Mouse (Mus musculus) CH12.LX (cell line): ENCODE measurements around the gene Krt82. TPM values are rescaled to one million over a fixed set of nuclear protein-coding genes. Genes with fewer than 3 reads are reported as not detected.

Experiments used
- DNase-seq: peaks from one replicate; pipeline ENCODE4 v3.0.0-alpha.2; 2013; ENCODE audit errors: extremely low read depth
- H3K27ac ChIP-seq: 2 replicates; pipeline ENCODE4 v1.5.1; 2012; ENCODE audit warnings: low read depth, mild to moderate bottlenecking, control low read depth, moderate library complexity; ENCODE audit not compliant: insufficient read depth
- H3K27me3 ChIP-seq: replicated peaks from 2 replicates; pipeline ENCODE3; 2012; ENCODE audit warnings: inconsistent platforms
- H3K36me3 ChIP-seq, 2 experiments: replicated peaks in 1 of 2; 2 replicates each; pipeline versions ENCODE3 to v1.6.1; 2012; ENCODE audit warnings: inconsistent platforms in 1 of 2, low read length in 1 of 2, mild to moderate bottlenecking in 1 of 2, mixed read lengths in 1 of 2, moderate library complexity in 1 of 2; ENCODE audit not compliant: control insufficient read depth in 1 of 2, insufficient read depth in 1 of 2
- H3K4me1 ChIP-seq, 2 experiments: 2 replicates each; pipeline ENCODE4 v1.6.1; 2012; ENCODE audit warnings: inconsistent platforms in 1 of 2, moderate library complexity in 1 of 2; ENCODE audit not compliant: insufficient read depth in 2 of 2, control insufficient read depth in 1 of 2
- H3K4me2 ChIP-seq: 2 replicates; pipeline ENCODE4 v1.6.1; 2012; ENCODE audit warnings: low read depth, mild to moderate bottlenecking, control low read depth; ENCODE audit not compliant: poor library complexity, insufficient read depth, severe bottlenecking
- H3K4me3 ChIP-seq, 3 experiments: fragments of 150-350 bp in 1 of 3; sonication (generic) in 1 of 3; replicated peaks in 1 of 3; 2 replicates each; pipeline versions ENCODE3 to v1.5.1; 2011 to 2012; ENCODE audit warnings: low read depth in 2 of 3, low read length in 2 of 3, mild to moderate bottlenecking in 2 of 3, moderate library complexity in 2 of 3, control low read depth in 1 of 3, improper control_type of control experiment in 1 of 3, inconsistent platforms in 1 of 3, mixed read lengths in 1 of 3; ENCODE audit not compliant: poor library complexity in 1 of 3
- H3K79me2 ChIP-seq: replicated peaks from 2 replicates; pipeline ENCODE4 v1.6.1; 2012; ENCODE audit warnings: mild to moderate bottlenecking, moderate library complexity; ENCODE audit not compliant: control insufficient read depth, poor library complexity, insufficient read depth, severe bottlenecking; ENCODE audit errors: extremely low read depth
- H3K9ac ChIP-seq: 2 replicates; pipeline ENCODE4 v1.6.1; 2012; ENCODE audit warnings: low read depth, mild to moderate bottlenecking, control low read depth, moderate library complexity; ENCODE audit not compliant: insufficient read depth
- H3K9me3 ChIP-seq: replicated peaks from 2 replicates; pipeline ENCODE3; 2012; ENCODE audit warnings: low read length, inconsistent platforms, mixed read lengths
- CHD1 ChIP-seq: IDR thresholded peaks from 2 replicates; pipeline ENCODE4 v1.6.1; 2012; ENCODE audit warnings: low read depth, low read length, improper control_type of control experiment, inconsistent platforms
- CHD2 ChIP-seq: IDR thresholded peaks from 2 replicates; pipeline ENCODE4 v1.6.1; 2011; ENCODE audit warnings: low read length, improper control_type of control experiment
- CTCF ChIP-seq, 2 experiments: IDR thresholded peaks in 1 of 2; conservative IDR thresholded peaks in 1 of 2; 2 replicates each; pipeline ENCODE4 v1.5.1; 2011 to 2012; ENCODE audit warnings: low read depth in 2 of 2, low read length in 2 of 2, improper control_type of control experiment in 1 of 2, inconsistent platforms in 1 of 2, mild to moderate bottlenecking in 1 of 2, moderate library complexity in 1 of 2
- JUN ChIP-seq: IDR thresholded peaks from 2 replicates; pipeline ENCODE4 v1.6.1; 2011; ENCODE audit warnings: low read depth, mild to moderate bottlenecking, low read length, improper control_type of control experiment, moderate library complexity; ENCODE audit not compliant: insufficient read depth
- JUND ChIP-seq: conservative IDR thresholded peaks from 2 replicates; pipeline ENCODE4 v1.6.1; 2011; ENCODE audit warnings: low read depth, low read length, improper control_type of control experiment
- KAT2A ChIP-seq: IDR thresholded peaks from 2 replicates; pipeline ENCODE4 v1.6.1; 2012; ENCODE audit warnings: low read length, improper control_type of control experiment, inconsistent platforms; ENCODE audit not compliant: insufficient replicate concordance
- MAFK ChIP-seq: IDR thresholded peaks from 2 replicates; pipeline ENCODE4 v1.6.1; 2011; ENCODE audit warnings: low read length, improper control_type of control experiment; ENCODE audit not compliant: insufficient replicate concordance
- MAX ChIP-seq: IDR thresholded peaks from 2 replicates; pipeline ENCODE4 v1.6.1; 2011; ENCODE audit warnings: low read length, improper control_type of control experiment
- MAZ ChIP-seq: IDR thresholded peaks from 2 replicates; pipeline ENCODE4 v1.6.1; 2012; ENCODE audit warnings: low read depth, mild to moderate bottlenecking, inconsistent platforms, low read length, improper control_type of control experiment, moderate library complexity
- MEF2A ChIP-seq: IDR thresholded peaks from 2 replicates; pipeline ENCODE4 v1.6.1; 2014; ENCODE audit warnings: low read depth, mild to moderate bottlenecking, inconsistent platforms, low read length, improper control_type of control experiment, borderline replicate concordance
- MYC ChIP-seq: IDR thresholded peaks from 2 replicates; pipeline ENCODE4 v1.6.1; 2011; ENCODE audit warnings: low read depth, mild to moderate bottlenecking, improper control_type of control experiment, low read length
- NELFE ChIP-seq: IDR thresholded peaks from 2 replicates; pipeline ENCODE4 v1.6.1; 2011; ENCODE audit warnings: low read depth, low read length, improper control_type of control experiment
- PAX5 ChIP-seq: IDR thresholded peaks from 2 replicates; pipeline ENCODE4 v1.6.1; 2012; ENCODE audit warnings: low read length, inconsistent platforms, mixed read lengths
- POLR2AphosphoS2 ChIP-seq: IDR thresholded peaks from 2 replicates; pipeline ENCODE4 v1.6.1; 2011; ENCODE audit warnings: low read depth, low read length, improper control_type of control experiment
- RAD21 ChIP-seq: IDR thresholded peaks from 2 replicates; pipeline ENCODE4 v1.6.1; 2011; ENCODE audit warnings: low read depth, mild to moderate bottlenecking, low read length, improper control_type of control experiment, moderate library complexity
- RCOR1 ChIP-seq: conservative IDR thresholded peaks from 2 replicates; pipeline ENCODE4 v1.6.1; 2012; ENCODE audit warnings: low read depth, mild to moderate bottlenecking, inconsistent platforms, low read length, improper control_type of control experiment
- SIN3A ChIP-seq: IDR thresholded peaks from 2 replicates; pipeline ENCODE4 v1.6.1; 2012; ENCODE audit warnings: low read length, improper control_type of control experiment, inconsistent platforms
- SMC3 ChIP-seq: IDR thresholded peaks from 2 replicates; pipeline ENCODE4 v1.6.1; 2011; ENCODE audit warnings: low read depth, low read length, improper control_type of control experiment
- TBP ChIP-seq: conservative IDR thresholded peaks from 2 replicates; pipeline ENCODE4 v1.6.1; 2011; ENCODE audit warnings: low read depth, low read length, improper control_type of control experiment
- UBTF ChIP-seq: IDR thresholded peaks from 2 replicates; pipeline ENCODE4 v1.6.1; 2012; ENCODE audit warnings: low read depth, mild to moderate bottlenecking, inconsistent platforms, low read length, improper control_type of control experiment, moderate library complexity
- USF1 ChIP-seq: IDR thresholded peaks from 2 replicates; pipeline ENCODE4 v1.6.1; 2014; ENCODE audit warnings: low read depth, mild to moderate bottlenecking, inconsistent platforms, low read length, improper control_type of control experiment
- ZNF384 ChIP-seq: IDR thresholded peaks from 2 replicates; pipeline ENCODE4 v1.6.1; 2012; ENCODE audit warnings: low read depth, low read length, improper control_type of control experiment, inconsistent platforms
- dilution Hi-C: fragments of 300-500 bp; cut with MboI; formaldehyde crosslinking; loops from 2 replicates; pipeline ENCODE4 v1.14.3; 2020; ENCODE audit warnings: low sequenced_read_pairs; ENCODE audit not compliant: extremely low pct_unique_long_range_greater_than_20kb, extremely low pct_ligation_motif_present
- in situ Hi-C: fragments of 300-500 bp; cut with MboI; formaldehyde crosslinking; loops from 3 replicates; pipeline ENCODE4 v1.14.3; 2019; ENCODE audit warnings: low sequenced_read_pairs, low pct_ligation_motif_present, low pct_unique_long_range_greater_than_20kb, mixed read lengths
- polyA plus RNA-seq: library from polyadenylated mRNA; unstranded; fragments of >175 nt; gene quantifications from 2 replicates; pipeline ENCODE4 v1.2.1, GENCODE M21; 2012; ENCODE audit warnings: low read depth; ENCODE audit not compliant: insufficient read length
- total RNA-seq, 2 experiments: library from RNA; depleted of rRNA; stranded (reverse); fragments of 300-350 nt in 1 of 2; fragments of >200 nt in 1 of 2; gene quantifications; 2 replicates each; pipeline ENCODE4 v1.2.3; 2012 to 2014

Krt82 gene
- total and polyA plus RNA-seq, 3 experiments: not detected

GRCm38 (mm10) chr15:101588216-101588615 lies 37.7 kb upstream of the Krt82 start:
- TF ChIP-seq RCOR1: no peak
- TF ChIP-seq CTCF (conservative IDR thresholded peaks at IDR 0.05 in 1 of 2, IDR thresholded peaks at IDR 0.05 in 1 of 2; ENCODE audit: low read depth in 2 of 2, low read length in 2 of 2): peak; percentile 47 to 57
- TF ChIP-seq SMC3: 0 out of 2 replicates have a peak, but pooled peaks have one; percentile 3
- Histone ChIP-seq H3K9ac (no peak overlapping the region), H3K4me3 (no peak overlapping the region), H3K79me2 (no peaks in the 10 kb centered on the region), H3K36me3 (no peaks in the 10 kb centered on the region), H3K4me2 (no peak overlapping the region), H3K27ac (no peak overlapping the region), H3K9me3 (no peaks in the 10 kb centered on the region), H3K27me3 (peaks cover 60% of the 10 kb centered on the region), H3K4me1 (no peaks in the 10 kb centered on the region; a peak in 1 of 4 replicates)
- dilution Hi-C loops: no loop called here
- peak; percentile 24 for DNase-seq
- in situ Hi-C loops: no loop called here

DNA sequence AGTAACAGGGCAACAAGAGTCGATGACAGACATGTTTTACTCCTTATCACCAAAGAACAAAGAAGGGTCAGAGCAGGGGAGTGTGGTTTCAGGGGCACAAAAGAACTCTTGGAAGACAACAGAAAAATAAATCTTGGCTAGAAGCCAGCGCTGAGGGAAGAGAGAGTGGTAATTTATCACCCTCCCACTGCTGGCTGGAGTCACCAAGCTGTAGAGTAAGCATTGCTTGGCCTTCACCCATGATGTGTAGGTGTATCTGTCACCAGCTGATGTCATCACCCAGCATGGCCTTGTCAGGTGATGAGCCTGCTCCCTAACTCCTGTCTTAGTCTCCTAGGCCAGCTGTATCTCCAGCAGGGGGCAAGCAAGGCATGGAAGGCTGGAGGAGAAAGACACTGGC lies 34.0 kb upstream of the Krt82 start:
- Histone ChIP-seq H3K79me2 (no peaks in the 10 kb centered on the region), H3K4me2 (no peak overlapping the region), H3K36me3 (no peaks in the 10 kb centered on the region), H3K9me3 (no peaks in the 10 kb centered on the region), H3K27ac (no peak overlapping the region), H3K4me1 (no peaks in the 10 kb centered on the region; a peak in 1 of 4 replicates), H3K4me3 (no peak overlapping the region), H3K27me3 (peaks cover 87% of the 10 kb centered on the region), H3K9ac (no peak overlapping the region)
- in situ Hi-C loops: no loop called here
- dilution Hi-C loops: no loop called here
- TF ChIP-seq CTCF (conservative IDR thresholded peaks at IDR 0.05 in 1 of 2, IDR thresholded peaks at IDR 0.05 in 1 of 2; ENCODE audit: low read depth in 2 of 2, low read length in 2 of 2) (peak in 1 of 2 experiments; percentile 38; a peak in 2 of 4 replicates), RAD21 (peak; percentile 37), MYC (no peak)
- no peak for DNase-seq

DNA sequence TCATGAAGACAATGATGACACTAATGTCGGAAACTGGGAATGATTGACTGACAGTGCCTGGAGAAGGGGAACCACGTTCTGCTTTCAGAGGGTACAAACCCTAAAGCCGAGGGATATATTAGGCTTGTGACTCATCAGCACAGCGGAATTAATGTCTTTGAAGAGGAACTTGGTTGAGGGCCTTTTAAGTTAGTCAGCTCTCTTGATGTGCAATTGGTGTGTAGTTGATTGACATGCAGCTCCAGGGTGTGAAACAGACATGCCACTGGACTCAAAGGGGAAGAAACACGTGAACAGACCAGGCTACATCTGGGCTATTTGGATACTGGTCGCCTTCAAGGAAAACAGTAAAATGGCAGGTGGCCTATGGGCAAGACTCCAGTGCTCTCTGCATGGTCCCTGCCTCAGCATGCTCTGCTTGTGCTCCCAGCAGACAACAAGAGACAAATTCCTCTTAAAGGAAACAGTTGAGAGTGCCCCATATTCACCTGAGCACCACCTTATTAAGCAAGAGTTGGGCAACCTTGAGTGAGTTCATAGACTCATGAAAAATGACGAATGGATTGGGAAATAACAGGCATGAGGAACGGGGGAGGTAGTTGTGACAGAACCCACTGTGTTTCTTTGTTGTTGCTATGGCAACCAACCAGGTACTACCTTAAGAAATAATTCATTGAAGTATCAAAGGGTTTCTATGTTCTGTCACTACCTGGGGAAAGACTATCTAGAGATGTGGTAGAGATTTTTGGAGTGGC lies 32.9 kb upstream of the Krt82 start:
- H3K27ac ChIP-seq: no peak overlapping the region
- no peak for DNase-seq

More for the DNA sequence above, 32.9 kb upstream of the Krt82 start:
- dilution Hi-C loops (no loop called here), in situ Hi-C loops (no loop called here)
- no peak for TF ChIP-seq MAFK
- TF ChIP-seq JUND: no peak
- TF ChIP-seq SIN3A: no peak
- TF ChIP-seq CHD1: no peak
- TF ChIP-seq TBP: no peak
- TF ChIP-seq PAX5: no peak
- no peak for TF ChIP-seq CHD2
- TF ChIP-seq SMC3: no peak
- no peak for TF ChIP-seq USF1
- TF ChIP-seq MAX: no peak
- TF ChIP-seq MAZ: no peak
- TF ChIP-seq UBTF: no peak
- no peak for TF ChIP-seq ZNF384
- no peak for TF ChIP-seq JUN
- TF ChIP-seq KAT2A: no peak
- no peak for TF ChIP-seq CTCF (conservative IDR thresholded peaks at IDR 0.05 in 1 of 2, IDR thresholded peaks at IDR 0.05 in 1 of 2; ENCODE audit: low read depth in 2 of 2, low read length in 2 of 2)
- TF ChIP-seq MEF2A: no peak
- no peak for TF ChIP-seq RCOR1
- TF ChIP-seq NELFE: no peak
- no peak for TF ChIP-seq POLR2AphosphoS2
- Histone ChIP-seq H3K79me2 (no peaks in the 10 kb centered on the region), H3K4me3 (no peak overlapping the region), H3K4me1 (no peaks in the 10 kb centered on the region; a peak in 1 of 4 replicates), H3K27me3 (peaks cover 88% of the 10 kb centered on the region), H3K36me3 (no peaks in the 10 kb centered on the region), H3K9ac (no peak overlapping the region), H3K4me2 (no peak overlapping the region), H3K9me3 (no peaks in the 10 kb centered on the region)
